Mouse (Mus musculus) embryonic facial prominence, embryonic 10.5 days (tissue): Measurements from ENCODE around the gene Optc. TPM values are rescaled to one million over a fixed set of nuclear protein-coding genes. Genes with fewer than 3 reads are reported as not detected.

Source experiments
- DNase-seq: peaks from one replicate; pipeline ENCODE4 v3.0.0-alpha.2; 2017; ENCODE audit warnings: low spot score
- H3K27ac ChIP-seq: fragments of 300-500 bp; sonication (generic); replicated peaks from 2 replicates; pipeline ENCODE4 v1.5.1; 2016; ENCODE audit warnings: mild to moderate bottlenecking
- H3K27me3 ChIP-seq: fragments of 300-500 bp; sonication (generic); replicated peaks from 2 replicates; pipeline ENCODE4 v1.6.1; 2016; ENCODE audit warnings: low read depth, mild to moderate bottlenecking; ENCODE audit not compliant: poor library complexity, severe bottlenecking
- H3K36me3 ChIP-seq: fragments of 300-500 bp; sonication (generic); replicated peaks from 2 replicates; pipeline ENCODE4 v1.6.1; 2016; ENCODE audit warnings: mild to moderate bottlenecking, moderate library complexity
- H3K4me1 ChIP-seq: fragments of 300-500 bp; sonication (generic); 2 replicates; pipeline ENCODE4 v1.6.1; 2016
- H3K4me3 ChIP-seq: fragments of 300-500 bp; sonication (generic); 2 replicates; pipeline ENCODE4 v1.5.1; 2016; ENCODE audit warnings: mild to moderate bottlenecking, moderate library complexity
- H3K9me3 ChIP-seq: fragments of 300-500 bp; sonication (generic); 2 replicates; pipeline ENCODE4 v1.6.1; 2016; ENCODE audit warnings: mild to moderate bottlenecking
- WGBS: fragments of 180-500 bp; shearing (Covaris S2); methylation state at CpG from one replicate; pipeline ENCODE4 v1.1.7; 2016; 5-methylcytosine and 5-hydroxymethylcytosine counted together
- polyA plus RNA-seq: library from polyadenylated mRNA; unstranded; fragments of >200 nt; fragmentation: Nextera tagmentation; extraction: Ambion mirVana; gene quantifications from 2 replicates; pipeline ENCODE4 v1.2.1, GENCODE M21; 2016

The Optc gene
- polyA plus RNA-seq, 1 experiment from 2014 or later = 0.79 TPM

DNA sequence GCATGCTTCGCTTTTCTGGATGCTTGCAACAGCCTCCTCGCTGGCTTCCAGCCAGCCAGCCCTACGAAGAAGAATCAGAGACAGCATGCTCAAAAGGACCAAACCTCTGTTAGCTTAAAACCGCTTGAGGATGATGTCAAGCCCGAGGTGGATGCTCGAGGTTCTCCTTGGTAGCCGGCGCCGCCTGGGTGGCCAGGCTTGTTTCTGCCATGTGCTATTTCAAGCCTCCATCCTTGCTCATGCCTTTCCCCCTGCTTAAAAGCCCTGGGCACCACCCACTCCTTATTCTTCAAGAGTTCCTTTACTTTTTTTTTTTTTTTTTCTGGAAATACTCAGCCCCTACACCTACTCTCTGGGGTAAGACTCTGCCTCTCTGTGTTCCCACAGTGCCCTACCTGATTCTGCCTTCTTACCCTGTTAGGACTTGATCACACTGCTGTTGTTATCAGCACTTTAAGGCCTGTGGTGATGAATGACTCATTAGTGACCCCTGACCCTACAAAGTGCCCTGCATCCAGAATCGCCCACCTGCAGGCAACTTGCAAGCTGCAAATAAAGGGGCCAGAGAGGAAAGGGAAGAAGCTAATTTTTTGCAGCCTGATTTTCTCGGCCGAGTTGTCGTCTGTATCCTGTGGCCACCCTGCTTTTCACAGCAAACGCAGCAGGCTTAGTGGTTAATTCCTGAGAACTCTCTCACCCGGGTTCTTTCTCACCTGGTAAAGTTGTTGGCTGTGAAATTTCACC lies 52.4 kb downstream of the Optc start:
- DNase-seq = peak; percentile 48
- Histone ChIP-seq H3K9me3 (no peaks in the 10 kb centered on the region), H3K27ac (peak overlapping the region; percentile 48; the same call in 1 of the 2 replicates), H3K36me3 (no peaks in the 10 kb centered on the region), H3K4me1 (peaks cover 46% of the 10 kb centered on the region), H3K4me3 (peak overlapping the region; percentile 47), H3K27me3 (peaks cover 61% of the 10 kb centered on the region)
- 2% methylated on average over 15 of the region's 15 CpGs for WGBS

DNA sequence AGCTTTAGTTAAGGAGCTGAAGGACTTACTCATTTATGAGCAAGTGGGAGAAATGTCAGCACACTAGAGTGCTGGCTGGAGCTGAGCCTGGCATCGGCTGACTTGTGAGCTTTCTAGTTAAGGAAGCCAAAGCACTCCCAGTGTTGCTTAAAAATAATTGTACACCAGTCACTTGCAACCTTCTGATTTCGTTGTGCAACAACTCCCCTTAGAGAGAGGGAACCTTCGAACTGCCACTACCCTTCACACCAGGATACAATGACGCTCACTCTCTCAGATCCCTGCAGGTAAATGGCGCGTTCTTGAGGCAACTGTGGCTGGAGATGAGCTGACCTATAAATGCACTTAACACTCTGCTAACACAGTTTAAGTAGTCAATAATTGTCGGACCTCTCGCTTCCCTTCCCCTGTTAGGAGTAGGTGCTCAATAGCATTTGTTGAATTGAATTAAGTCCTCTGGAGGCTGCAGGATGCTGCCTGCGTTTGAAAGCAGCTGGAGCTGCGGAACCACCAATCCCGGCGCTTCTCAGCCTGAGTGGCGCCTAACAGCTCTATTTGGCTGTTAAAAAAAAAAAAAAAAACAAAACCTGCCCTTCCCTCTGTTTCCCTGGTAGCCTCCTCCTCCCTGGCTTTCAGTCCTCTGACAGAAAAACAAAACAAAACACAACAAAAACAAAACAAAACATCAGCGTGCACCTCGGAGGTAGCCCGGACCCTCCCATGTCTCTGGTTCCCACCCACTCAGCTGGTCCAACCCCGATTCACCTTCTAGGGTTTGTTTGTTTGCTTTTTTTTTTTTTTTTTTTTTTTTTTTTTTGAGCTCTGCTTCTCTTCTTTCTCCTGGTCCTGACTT lies 53.2 kb downstream of the Optc start:
- H3K27ac ChIP-seq = 0 out of 2 replicates have a peak overlapping the region, but pooled peaks have one; percentile 7
- H3K4me3 ChIP-seq = peak overlapping the region; percentile 47
- H3K36me3 ChIP-seq = no peaks in the 10 kb centered on the region
- peak; percentile 49 for DNase-seq
- H3K9me3 ChIP-seq = no peaks in the 10 kb centered on the region
- 3% methylated on average over 17 of the region's 17 CpGs for WGBS
- H3K27me3 ChIP-seq = peaks cover 61% of the 10 kb centered on the region
- peaks cover 38% of the 10 kb centered on the region for H3K4me1 ChIP-seq

Other genes with a start within 250 kb of the Optc start
- not detected in 2 replicates for gene Zbed6, start 247.1 kb downstream of the Optc start, polyA plus RNA-seq
- gene Gm38394, start 246.7 kb downstream of the Optc start, polyA plus RNA-seq = 5.0 and 6.3 TPM in 2 replicates
- 0.16 and 0.39 TPM in 2 replicates for gene Lax1, start 217.9 kb downstream of the Optc start, polyA plus RNA-seq
- 4.7 and 5.2 TPM in 2 replicates for gene Atp2b4, start 107.0 kb downstream of the Optc start, polyA plus RNA-seq
- gene Prelp, start 13.4 kb upstream of the Optc start, polyA plus RNA-seq = 0.74 and 0.91 TPM in 2 replicates
- gene Fmod, start 129.3 kb upstream of the Optc start, polyA plus RNA-seq = 2.0 and 2.2 TPM in 2 replicates
- gene Btg2, start 171.1 kb upstream of the Optc start, polyA plus RNA-seq = 32.5 and 40.4 TPM in 2 replicates
- gene Chit1, start 203.2 kb upstream of the Optc start, polyA plus RNA-seq = 0.09 TPM in 1 of 2 replicates, not detected in the other